Mouse (Mus musculus) G1E (cell line): ENCODE results near the gene Ermard. TPM values are rescaled to one million over a fixed set of nuclear protein-coding genes. Genes with fewer than 3 reads are reported as not detected.
A peak's percentile ranks its signal among the peaks of the same experiment; 100 is the strongest.

ENCODE experiments used
- ATAC-seq: 2 replicates; pipeline ENCODE4 v1.8.0; 2016; ENCODE audit warnings: mild to moderate bottlenecking; ENCODE audit not compliant: insufficient number of reproducible peaks, poor library complexity, low FRiP score, severe bottlenecking; ENCODE audit errors: extremely low read depth
- DNase-seq: peaks from one replicate; pipeline ENCODE4 v3.0.0; 2012; ENCODE audit warnings: low spot score
- H3K27me3 ChIP-seq: 2 replicates; pipeline ENCODE4 v1.6.1; 2012; ENCODE audit warnings: mild to moderate bottlenecking, low read length, inconsistent platforms; ENCODE audit not compliant: insufficient read depth
- H3K36me3 ChIP-seq: replicated peaks from 2 replicates; pipeline ENCODE3; 2012; ENCODE audit warnings: mild to moderate bottlenecking, inconsistent platforms
- H3K4me1 ChIP-seq: 2 replicates; pipeline ENCODE4 v1.6.1; 2012; ENCODE audit warnings: low read depth, low read length, inconsistent platforms, mixed read lengths; ENCODE audit not compliant: insufficient read depth
- H3K4me3 ChIP-seq: 2 replicates; pipeline ENCODE4 v1.5.1; 2012; ENCODE audit warnings: low read depth, mild to moderate bottlenecking, inconsistent platforms, low read length, moderate library complexity, mixed read lengths
- H3K9me3 ChIP-seq: replicated peaks from 2 replicates; pipeline ENCODE4 v1.6.1; 2012; ENCODE audit warnings: inconsistent platforms
- CTCF ChIP-seq: IDR thresholded peaks from 2 replicates; pipeline ENCODE4 v1.5.1; 2012; ENCODE audit warnings: low read depth, low read length, inconsistent platforms, mixed read lengths
- GATA1 ChIP-seq: IDR thresholded peaks from 2 replicates; pipeline ENCODE4 v1.6.1; 2012; ENCODE audit warnings: borderline replicate concordance, low read length, inconsistent platforms, mixed read lengths
- GATA2 ChIP-seq: IDR thresholded peaks from 2 replicates; pipeline ENCODE4 v1.6.1; 2012; ENCODE audit warnings: low read depth, low read length, inconsistent platforms, borderline replicate concordance
- POLR2AphosphoS5 ChIP-seq: IDR thresholded peaks from 2 replicates; pipeline ENCODE4 v1.6.1; 2012; ENCODE audit warnings: low read depth, low read length, inconsistent platforms; ENCODE audit not compliant: insufficient replicate concordance
- TAL1 ChIP-seq: conservative IDR thresholded peaks from 2 replicates; pipeline ENCODE4 v1.6.1; 2012; ENCODE audit warnings: low read depth, low read length, inconsistent platforms, mixed read lengths
- polyA plus RNA-seq: library from polyadenylated mRNA; stranded (reverse); fragments of >175 nt; gene quantifications from 2 replicates; pipeline ENCODE4 v1.2.3, GENCODE M21; 2012
- total RNA-seq, 2 experiments: library from RNA; stranded (forward) in 1 of 2; stranded (reverse) in 1 of 2; fragments of 200-1000 nt in 1 of 2; fragments of >200 nt in 1 of 2; fragmentation: Nextera tagmentation in 1 of 2; gene quantifications; 2 replicates each; pipeline ENCODE4 v1.2.3; 2014 to 2017

Ermard gene
- total and polyA plus RNA-seq, 3 experiments, result 2.2 to 268 (median 138) TPM

GRCm38 (mm10) chr17:15058161-15058591 lies 17.2 kb downstream of the Ermard start:
- DNase-seq, result no peak
- H3K27me3 ChIP-seq, result no peaks in the 10 kb centered on the region
- H3K4me3 ChIP-seq, result no peak overlapping the region
- TF ChIP-seq CTCF (no peak), TAL1 (no peak), GATA1 (no peak), GATA2 (no peak), POLR2AphosphoS5 (no peak)
- peaks cover 80% of the 10 kb centered on the region for H3K36me3 ChIP-seq
- ATAC-seq, result no peak
- H3K4me1 ChIP-seq, result no peaks in the 10 kb centered on the region
- no peaks in the 10 kb centered on the region for H3K9me3 ChIP-seq

GRCm38 (mm10) chr17:15059646-15060045 lies 18.6 kb downstream of the Ermard start:
- DNase-seq, result no peak
- Histone ChIP-seq H3K27me3 (no peaks in the 10 kb centered on the region), H3K4me3 (no peak overlapping the region), H3K4me1 (no peaks in the 10 kb centered on the region), H3K9me3 (no peaks in the 10 kb centered on the region), H3K36me3 (peaks cover 94% of the 10 kb centered on the region)
- TF ChIP-seq POLR2AphosphoS5 (no peak), GATA2 (no peak), CTCF (no peak), GATA1 (no peak), TAL1 (no peak)
- no peak for ATAC-seq

- Histone ChIP-seq H3K4me3 (no peak overlapping the region), H3K4me1 (no peaks in the 10 kb centered on the region), H3K27me3 (no peaks in the 10 kb centered on the region), H3K36me3 (peaks cover 98% of the 10 kb centered on the region), H3K9me3 (no peaks in the 10 kb centered on the region)
- TF ChIP-seq GATA1, result no peak
- no peak for TF ChIP-seq POLR2AphosphoS5
- no peak for TF ChIP-seq GATA2
- TF ChIP-seq CTCF, result no peak
- TF ChIP-seq TAL1, result no peak
- DNase-seq, result no peak
- ATAC-seq, result no peak
Observed at GRCm38 (mm10) chr17:15060356-15060755, 19.3 kb downstream of the Ermard start.

GRCm38 (mm10) chr17:15065391-15066024 lies 24.5 kb downstream of the Ermard start:
- H3K27me3 ChIP-seq, result no peaks in the 10 kb centered on the region
- H3K36me3 ChIP-seq, result peaks cover 66% of the 10 kb centered on the region
- peaks cover 4% of the 10 kb centered on the region for H3K4me1 ChIP-seq
- TF ChIP-seq CTCF (0 out of 2 replicates have a peak, but pooled peaks have one; percentile 28), GATA2 (no peak)
- DNase-seq (peak; percentile 46), ATAC-seq (no peak)
- no peak overlapping the region for H3K4me3 ChIP-seq
- no peaks in the 10 kb centered on the region for H3K9me3 ChIP-seq

GRCm38 (mm10) chr17:15066066-15066465 lies 25.1 kb downstream of the Ermard start:
- Histone ChIP-seq H3K4me1 (peaks cover 4% of the 10 kb centered on the region), H3K4me3 (no peak overlapping the region), H3K9me3 (no peaks in the 10 kb centered on the region), H3K36me3 (peaks cover 62% of the 10 kb centered on the region), H3K27me3 (no peaks in the 10 kb centered on the region)
- DNase-seq, result no peak
- no peak for TF ChIP-seq CTCF
- TF ChIP-seq POLR2AphosphoS5, result no peak
- TF ChIP-seq GATA1, result no peak
- no peak for TF ChIP-seq TAL1
- TF ChIP-seq GATA2, result no peak
- no peak for ATAC-seq

GRCm38 (mm10) chr17:15066911-15067310 lies 25.9 kb downstream of the Ermard start:
- no peaks in the 10 kb centered on the region for H3K9me3 ChIP-seq
- ATAC-seq (no peak), DNase-seq (no peak)
- peaks cover 53% of the 10 kb centered on the region for H3K36me3 ChIP-seq
- H3K4me3 ChIP-seq, result no peak overlapping the region
- H3K4me1 ChIP-seq, result peaks cover 4% of the 10 kb centered on the region
- no peak for TF ChIP-seq POLR2AphosphoS5
- no peak for TF ChIP-seq TAL1
- no peak for TF ChIP-seq CTCF
- TF ChIP-seq GATA2, result no peak
- no peak for TF ChIP-seq GATA1
- H3K27me3 ChIP-seq, result no peaks in the 10 kb centered on the region
